Mouse (Mus musculus) urinary bladder, postnatal 10 days (tissue): ENCODE data around the gene Raver1.
A peak's percentile ranks its signal among the peaks of the same experiment; 100 is the strongest.

Experiments
- DNase-seq: peaks from one replicate; pipeline ENCODE4 v3.0.0; 2022; ENCODE audit warnings: low spot score

The Raver1 gene

DNA sequence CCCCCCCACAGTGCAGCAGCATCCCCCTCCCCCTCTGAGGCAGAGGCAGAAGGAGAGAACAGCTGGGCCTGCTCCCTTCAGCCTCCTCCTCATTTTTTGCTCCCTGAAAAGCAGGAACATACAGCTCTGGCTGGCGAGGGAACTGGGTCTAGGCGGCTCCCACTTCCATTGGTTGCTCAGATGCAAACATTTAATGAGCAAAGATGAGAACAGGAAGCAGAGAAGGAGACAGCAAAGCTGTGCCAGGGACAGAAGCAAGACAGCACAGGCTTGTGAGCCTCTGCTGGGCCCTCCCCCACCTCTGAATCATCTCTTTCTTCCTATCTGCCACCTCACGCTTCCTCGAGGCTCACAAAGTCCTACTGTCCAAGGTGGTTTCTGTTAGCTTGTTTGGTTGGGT, 50.5 kb downstream of the Raver1 start:
- no peak for DNase-seq

DNA sequence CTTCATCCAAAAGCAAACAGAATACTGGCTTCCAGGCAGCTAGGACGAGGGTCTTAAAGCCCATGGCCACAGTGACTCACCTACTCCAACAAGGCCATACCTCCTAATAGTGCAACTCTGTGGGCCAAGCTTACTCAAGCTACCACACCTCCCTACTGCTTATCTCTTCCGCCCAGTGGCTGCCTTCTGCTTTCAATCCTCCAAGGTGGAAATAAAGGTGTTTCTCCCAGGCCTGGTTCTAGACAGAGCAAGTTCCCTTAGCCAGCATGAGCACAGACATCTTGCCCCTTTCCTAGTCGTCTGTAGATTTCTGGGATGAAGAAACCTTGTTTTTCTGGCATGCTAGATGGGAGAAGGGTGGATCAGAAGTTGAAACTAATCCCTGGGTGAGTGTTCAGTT, 52.0 kb downstream of the Raver1 start:
- DNase-seq: no peak

DNA sequence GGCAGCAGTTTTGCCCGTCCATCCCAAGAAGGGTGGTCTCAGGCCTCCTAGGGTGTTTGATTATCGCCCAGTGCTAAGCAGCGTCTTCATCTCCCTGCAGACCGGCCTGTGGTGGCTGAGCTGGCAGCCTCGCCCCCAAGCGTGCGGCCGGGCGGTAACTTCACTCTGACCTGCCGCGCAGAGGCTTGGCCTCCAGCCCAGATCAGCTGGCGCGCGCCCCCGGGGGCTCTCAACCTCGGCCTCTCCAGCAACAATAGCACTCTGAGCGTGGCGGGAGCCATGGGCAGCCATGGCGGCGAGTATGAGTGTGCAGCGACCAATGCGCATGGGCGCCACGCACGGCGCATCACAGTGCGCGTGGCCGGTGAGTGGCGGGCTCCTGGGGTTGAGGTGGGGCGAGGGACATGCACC, 54.3 kb downstream of the Raver1 start:
- DNase-seq: no peak

DNA sequence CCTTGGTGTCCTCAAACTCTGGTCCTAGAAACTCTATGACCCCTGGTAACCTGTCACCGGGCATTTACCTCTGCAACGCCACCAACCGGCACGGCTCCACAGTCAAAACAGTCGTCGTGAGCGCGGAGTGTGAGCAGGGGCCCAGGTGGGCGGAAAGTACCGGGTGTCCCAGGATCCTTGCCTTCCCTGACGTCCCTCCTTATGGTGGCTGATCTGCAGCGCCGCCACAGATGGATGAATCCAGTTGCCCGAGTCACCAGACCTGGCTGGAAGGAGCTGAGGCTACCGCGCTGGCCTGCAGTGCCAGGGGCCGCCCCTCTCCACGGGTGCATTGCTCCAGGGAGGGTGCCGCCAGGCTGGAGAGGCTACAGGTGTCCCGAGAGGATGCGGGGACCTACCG, 55.1 kb downstream of the Raver1 start:
- no peak for DNase-seq

DNA sequence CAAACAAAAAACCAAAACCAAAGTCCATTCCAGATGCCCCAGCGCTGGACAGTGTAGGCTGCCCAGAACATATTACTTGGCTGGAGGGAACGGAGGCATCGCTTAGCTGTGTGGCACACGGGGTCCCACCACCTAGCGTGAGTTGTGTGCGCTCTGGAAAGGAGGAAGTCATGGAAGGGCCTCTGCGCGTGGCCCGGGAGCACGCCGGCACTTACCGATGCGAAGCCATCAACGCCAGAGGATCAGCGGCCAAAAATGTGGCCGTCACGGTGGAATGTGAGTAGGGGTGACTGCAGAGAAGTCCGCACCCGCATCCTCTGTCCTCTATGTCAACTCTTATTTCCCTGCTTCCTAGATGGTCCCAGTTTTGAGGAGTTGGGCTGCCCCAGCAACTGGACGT, 55.6 kb downstream of the Raver1 start:
- no peak for DNase-seq

DNA sequence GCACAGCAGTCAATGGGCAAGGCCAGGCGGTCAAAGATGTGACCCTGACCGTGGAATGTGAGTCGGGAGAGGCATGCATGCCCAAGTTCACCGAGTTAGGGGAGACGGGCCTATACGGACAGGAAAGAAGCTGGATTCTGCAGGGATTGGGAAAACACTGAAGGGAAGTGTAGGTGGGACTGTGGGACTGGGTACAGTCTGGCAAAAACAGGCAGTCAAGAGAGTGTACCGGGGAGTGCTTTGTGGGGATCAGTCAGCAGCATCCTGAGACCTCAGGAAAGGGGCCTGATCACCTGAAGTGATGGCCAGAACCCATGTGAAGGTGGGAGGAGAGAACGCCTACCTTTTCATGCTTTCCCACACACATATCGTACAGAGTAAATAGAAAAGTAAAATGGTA, 56.2 kb downstream of the Raver1 start:
- DNase-seq: no peak

DNA sequence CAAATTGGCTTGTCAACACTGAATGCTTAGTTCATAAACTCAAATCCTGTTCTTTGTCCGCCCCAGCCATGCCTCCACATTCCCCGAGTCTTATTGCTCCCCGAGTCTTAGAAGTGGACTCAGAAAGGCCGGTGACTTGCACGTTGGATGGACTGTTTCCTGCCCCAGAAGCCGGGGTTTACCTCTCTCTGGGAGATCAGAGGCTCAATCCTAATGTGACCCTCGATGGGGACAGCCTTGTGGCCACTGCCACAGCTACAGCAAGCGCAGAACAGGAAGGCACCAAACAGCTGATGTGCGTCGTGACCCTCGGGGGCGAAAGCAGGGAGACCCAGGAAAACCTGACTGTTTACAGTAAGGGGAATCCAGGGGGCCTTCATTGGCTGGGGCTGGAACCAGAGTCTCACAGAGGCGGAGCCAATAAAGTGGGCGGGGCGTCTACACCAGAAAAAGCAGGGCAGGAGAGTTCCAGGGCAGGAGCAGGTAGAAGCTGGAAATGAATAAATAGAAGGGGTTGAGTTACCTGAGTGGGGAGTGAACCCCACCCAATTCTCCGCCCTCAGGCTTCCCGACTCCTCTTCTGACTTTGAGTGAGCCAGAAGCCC, 57.2 kb downstream of the Raver1 start:
- DNase-seq: no peak

DNA sequence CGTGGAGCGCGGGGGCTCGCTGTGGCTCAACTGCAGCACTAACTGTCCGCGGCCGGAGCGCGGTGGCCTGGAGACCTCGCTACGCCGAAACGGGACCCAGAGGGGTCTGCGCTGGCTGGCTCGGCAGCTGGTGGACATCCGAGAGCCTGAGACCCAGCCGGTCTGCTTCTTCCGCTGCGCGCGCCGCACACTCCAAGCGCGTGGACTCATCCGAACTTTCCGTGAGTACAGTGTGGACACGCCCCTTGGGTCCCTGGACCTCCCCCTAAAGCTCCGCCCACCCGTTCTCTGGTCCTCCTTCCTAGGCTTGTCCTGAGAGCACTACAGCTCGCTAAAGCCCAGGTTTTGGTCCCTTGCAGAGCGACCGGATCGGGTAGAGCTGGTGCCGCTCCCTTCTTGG, 58.7 kb downstream of the Raver1 start:
- no peak for DNase-seq

DNA sequence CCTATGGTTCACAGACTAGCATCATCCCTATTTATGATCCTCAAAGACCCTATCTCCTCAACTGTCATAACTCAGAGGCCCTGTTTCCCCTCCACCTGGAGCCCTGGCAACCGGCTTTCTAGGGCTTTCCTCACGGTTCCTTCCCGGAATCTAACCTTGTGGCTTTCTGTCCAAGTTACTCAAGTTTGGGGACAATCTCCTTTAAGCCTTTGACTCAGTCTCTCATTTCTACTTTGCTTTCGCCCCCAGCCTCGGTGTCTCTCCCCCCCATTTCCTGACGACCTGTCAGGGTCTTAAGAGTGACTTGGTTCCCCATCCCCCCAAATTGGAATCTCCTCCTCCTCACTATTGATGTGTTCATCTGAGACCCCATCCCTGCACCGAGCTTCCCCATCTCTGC, 59.3 kb downstream of the Raver1 start:
- DNase-seq: no peak

DNA sequence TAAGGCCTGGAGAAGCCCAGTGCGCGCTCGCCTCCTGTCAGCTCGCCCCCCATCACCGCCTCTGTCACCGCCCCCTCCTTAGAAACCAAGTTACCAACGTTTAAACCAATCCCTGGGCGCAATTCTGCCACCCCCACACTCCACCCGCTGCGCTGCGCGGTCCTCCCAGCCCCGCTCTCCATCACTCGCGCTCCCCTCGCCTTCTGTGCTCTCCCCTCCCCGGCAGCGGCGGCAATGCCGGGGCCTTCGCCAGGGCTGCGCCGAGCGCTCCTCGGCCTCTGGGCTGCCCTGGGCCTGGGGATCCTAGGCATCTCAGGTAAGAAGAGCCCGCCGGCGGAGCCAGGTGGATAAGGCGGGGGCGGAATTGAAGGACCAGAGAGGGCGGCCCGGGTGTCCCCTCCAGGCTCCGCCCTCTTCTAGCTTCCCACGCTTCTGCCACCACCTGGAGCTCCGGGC, 59.9 kb downstream of the Raver1 start, which contains the start of gene Icam5:
TSS of gene Icam5 (plus strand) at position 178 of the 456 bp plus-strand sequence.
- no peak for DNase-seq

DNA sequence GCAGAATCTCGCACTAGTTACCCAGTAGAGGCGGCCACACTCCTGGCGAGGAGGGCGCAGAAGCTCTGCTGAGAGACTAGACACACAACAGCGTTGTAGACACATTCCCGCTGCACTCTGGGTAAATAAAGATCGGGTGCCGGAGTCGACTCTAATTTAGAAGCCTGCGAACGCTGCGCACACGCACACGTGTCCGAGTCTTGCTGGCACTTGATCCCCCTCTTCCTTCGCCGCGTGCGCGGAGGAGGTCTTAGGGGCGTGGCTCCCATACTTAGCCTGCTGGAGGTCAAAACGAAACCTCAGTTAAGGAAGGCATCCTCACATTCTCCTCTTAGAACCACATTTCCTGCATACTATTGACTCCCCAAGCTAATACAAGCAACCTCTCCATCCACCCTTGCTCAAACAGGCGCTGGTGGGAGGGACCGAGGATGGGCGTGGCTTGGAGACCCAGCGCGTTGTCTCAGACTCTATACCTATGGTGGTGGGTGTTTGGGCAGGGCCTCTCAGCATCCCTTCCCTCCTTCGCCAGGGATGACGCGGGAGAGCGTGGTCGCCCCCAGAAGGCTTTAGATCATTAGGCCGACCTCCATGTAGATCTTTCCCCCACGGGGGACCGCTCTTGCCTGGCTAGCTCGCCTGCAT, 60.4 kb downstream of the Raver1 start:
- no peak for DNase-seq

DNA sequence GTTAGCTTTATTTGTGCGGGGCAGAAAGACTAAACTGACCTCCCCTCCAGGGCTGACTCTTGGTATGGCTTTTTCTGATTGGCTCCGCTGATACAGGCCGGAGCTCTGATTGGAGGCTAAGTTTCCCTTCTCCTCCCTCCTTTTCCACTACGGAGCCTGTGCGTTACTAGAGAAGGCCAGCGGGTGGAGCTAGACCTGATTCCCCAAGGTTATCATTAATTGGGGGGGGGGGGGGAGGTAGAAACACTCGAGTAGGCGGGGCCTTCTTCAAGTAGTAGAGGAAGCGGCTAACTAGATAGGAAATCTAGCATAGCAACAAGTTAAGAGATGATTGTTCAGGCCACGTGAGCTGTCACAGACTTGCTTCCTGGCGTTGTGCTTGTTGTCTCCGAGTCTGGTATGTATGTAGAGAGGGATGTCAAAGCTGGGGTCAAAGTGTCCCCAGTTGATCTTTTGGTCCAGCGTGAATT, 61.0 kb downstream of the Raver1 start:
- peak; percentile 67 for DNase-seq

DNA sequence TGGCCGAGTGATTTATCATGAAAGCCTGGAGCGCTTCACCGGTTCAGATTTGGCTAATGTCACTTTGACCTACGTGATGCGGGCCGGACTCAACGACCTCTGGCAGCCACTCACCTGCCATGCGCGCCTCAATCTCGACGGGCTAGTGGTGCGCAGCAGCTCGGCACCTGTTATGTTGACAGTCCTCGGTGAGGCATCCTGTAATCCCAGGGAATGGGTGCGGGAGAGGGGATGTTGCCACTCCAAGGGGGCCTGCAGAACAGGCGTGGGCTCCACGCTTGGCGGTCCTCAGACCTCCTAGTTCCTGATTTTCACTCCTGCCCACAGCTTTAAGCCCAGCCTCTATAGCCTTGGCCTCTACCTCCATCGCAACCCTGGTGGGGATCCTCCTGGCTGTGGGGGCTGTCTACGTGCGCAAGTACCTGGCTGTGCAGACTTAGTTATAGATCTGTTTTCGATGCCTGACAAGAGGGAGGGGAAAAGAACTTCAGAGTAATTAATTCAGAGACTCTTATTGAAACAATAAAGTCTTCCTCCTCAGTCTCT, 61.7 kb downstream of the Raver1 start:
- no peak for DNase-seq

DNA sequence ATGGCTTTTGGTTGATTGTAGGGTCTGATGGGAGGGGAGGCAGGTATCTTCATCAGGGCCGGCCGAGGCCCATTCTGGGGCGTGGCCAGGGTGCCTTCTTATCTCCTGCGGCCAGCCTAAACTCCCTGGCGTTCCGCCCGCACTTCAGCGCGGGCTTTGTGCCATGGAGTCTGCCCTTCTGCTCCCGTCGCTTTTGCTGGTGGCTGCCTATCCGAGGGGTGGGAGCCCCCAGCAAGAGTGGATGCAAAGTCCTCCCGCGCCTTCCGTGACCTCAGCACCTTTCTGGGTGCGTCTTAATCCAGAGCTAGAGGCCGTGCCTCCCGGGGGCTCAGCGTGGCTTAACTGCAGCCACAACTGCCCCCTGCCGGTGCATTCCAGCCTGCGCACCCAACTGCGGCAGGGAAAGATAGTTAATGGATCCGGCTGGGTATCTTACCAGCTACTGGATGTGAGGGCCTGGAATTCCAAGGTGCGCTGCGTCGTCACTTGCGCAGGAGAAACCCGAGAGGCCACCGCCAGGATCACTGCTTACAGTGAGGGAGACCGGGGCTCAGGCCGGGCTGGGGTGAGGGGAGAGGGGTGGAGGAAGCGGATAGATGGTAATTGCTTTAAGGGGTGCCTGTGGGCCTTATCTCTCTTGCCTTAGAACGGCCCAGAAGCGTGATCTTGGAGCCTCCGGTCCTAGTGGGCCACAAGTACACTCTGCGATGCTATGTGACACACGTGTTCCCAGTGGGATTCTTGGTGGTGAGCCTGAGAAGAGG, 62.3 kb downstream of the Raver1 start, which contains the start of gene Icam4:
TSS of gene Icam4 (plus strand) at position 83 of the 764 bp plus-strand sequence.
- no peak for DNase-seq

DNA sequence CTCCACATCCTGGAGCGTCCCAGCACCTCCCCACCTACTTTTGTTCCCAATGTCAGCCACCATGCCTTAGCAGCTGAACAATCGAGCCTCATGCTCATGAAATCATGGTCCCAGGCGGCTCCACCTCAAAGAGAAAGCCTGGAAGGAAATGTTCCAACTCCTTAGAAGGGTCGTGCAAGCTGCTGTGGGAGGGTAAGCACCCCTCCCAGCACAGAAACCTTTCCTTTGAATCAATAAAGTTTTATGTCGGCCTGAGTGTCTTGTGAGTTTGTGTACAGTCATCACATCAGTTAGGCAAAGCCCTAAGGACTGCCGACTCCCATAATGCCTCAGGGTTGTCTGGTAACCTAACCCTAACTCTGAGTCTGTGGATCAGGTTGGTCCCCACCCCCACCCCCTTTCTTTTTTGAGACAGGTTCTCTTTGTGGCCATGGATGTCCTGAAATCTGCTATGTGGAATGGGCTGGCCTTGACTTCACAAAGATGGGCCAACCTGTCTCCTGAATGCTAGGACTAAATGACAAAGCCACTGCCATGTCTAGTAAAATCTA, 63.2 kb downstream of the Raver1 start:
- no peak for DNase-seq

DNA sequence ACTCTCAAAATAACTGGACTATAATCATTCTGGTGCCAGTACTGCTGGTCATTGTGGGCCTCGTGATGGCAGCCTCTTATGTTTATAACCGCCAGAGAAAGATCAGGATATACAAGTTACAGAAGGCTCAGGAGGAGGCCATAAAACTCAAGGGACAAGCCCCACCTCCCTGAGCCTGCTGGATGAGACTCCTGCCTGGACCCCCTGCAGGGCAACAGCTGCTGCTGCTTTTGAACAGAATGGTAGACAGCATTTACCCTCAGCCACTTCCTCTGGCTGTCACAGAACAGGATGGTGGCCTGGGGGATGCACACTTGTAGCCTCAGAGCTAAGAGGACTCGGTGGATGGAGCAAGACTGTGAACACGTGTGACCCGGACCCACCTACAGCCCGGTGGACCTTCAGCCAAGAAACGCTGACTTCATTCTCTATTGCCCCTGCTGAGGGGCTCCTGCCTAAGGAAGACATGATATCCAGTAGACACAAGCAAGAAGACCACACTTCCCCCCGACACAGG, 64.0 kb downstream of the Raver1 start:
- no peak for DNase-seq

DNA sequence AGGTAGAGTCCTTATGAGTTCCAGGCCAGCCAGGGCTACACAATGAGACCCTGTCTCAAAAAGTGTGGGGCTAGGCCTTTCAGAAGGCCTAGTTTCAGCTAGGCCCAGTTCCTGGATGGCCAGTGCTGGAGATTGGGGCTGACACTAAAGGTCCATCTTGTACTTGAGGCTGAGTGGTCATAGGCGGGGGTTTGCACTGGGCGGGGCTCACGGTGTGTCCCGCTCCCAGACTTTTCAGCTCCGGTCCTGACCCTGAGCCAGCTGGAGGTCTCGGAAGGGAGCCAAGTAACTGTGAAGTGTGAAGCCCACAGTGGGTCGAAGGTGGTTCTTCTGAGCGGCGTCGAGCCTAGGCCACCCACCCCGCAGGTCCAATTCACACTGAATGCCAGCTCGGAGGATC, 65.0 kb downstream of the Raver1 start:
- no peak for DNase-seq

DNA sequence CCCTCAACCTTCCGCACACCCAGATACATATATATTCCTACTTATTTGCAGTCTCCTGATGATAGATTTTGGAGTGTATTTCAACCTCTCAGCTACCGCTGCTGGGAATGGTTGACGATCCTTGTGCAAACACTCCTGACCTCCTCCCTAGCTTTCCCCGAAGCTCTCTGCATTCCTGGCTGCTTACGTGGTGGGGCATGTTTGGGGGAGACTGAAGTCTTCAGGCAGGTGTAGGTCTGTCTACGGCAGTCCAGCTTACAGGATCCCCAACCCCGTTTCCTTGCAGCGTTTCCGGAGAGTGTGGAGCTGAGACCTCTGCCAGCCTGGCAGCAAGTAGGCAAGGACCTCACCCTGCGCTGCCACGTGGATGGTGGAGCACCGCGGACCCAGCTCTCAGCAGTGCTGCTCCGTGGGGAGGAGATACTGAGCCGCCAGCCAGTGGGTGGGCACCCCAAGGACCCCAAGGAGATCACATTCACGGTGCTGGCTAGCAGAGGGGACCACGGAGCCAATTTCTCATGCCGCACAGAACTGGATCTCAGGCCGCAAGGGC, 66.5 kb downstream of the Raver1 start:
- DNase-seq: no peak
